Mouse (Mus musculus): Measurements from ENCODE around the gene Mn1. TPM values are rescaled to one million over a fixed set of nuclear protein-coding genes. Genes with fewer than 3 reads are reported as not detected.
A peak's percentile ranks its signal among the peaks of the same experiment; 100 is the strongest.

The Mn1 gene
- 1.00 and 1.4 TPM in 2 replicates for polyA plus RNA-seq (2015; fragmentation: Nextera tagmentation; extraction: Ambion mirVana)

GRCm38 (mm10) chr5:111416591-111417374, at the start of gene Mn1:
Mn1 (plus strand) TSS chr5:111417362.
- WGBS (ENCODE audit: insufficient replicate concordance), result under 1% methylated on average over 77 of the region's 88 CpGs
- Histone ChIP-seq H3K4me3 (ENCODE audit: low read depth, low read length) (peak within 1 kb of the TSS; percentile 62), H3K36me3 (replicated peaks; ENCODE audit: insufficient read depth, low read length) (no peaks in the 10 kb centered on the region; the same call in 1 of the 2 replicates), H3K27me3 (ENCODE audit: insufficient read depth, low read length) (peaks cover 72% of the 10 kb centered on the region), H3K9me3 (ENCODE audit: low read length) (no peaks in the 10 kb centered on the region), H3K27ac (ENCODE audit: low read depth) (no peak within 1 kb of the TSS), H3K9ac (replicated peaks) (peak within 1 kb of the TSS; percentile 61), H3K4me1 (ENCODE audit: insufficient read depth) (peaks cover 9% of the 10 kb centered on the region; the same call in 1 of the 2 replicates), H3K4me2 (ENCODE audit: low read depth, low read length) (peak within 1 kb of the TSS; percentile 90)
- ATAC-seq, result peak; percentile 75
- TF ChIP-seq EP300 (IDR thresholded peaks at IDR 0.05; ENCODE audit: low read depth) (no peak), CTCF (IDR thresholded peaks at IDR 0.05; ENCODE audit: low read depth) (0 out of 2 replicates have a peak, but pooled peaks have one; percentile 4)
- DNase-seq, result peak; percentile 75

- Histone ChIP-seq H3K36me3 (replicated peaks; ENCODE audit: insufficient read depth, low read length) (peaks cover 51% of the 10 kb centered on the region), H3K27me3 (ENCODE audit: insufficient read depth, low read length) (no peaks in the 10 kb centered on the region), H3K27ac (ENCODE audit: low read depth) (no peak overlapping the region), H3K9ac (replicated peaks) (no peak overlapping the region), H3K4me1 (ENCODE audit: insufficient read depth) (no peaks in the 10 kb centered on the region), H3K4me3 (ENCODE audit: low read depth, low read length) (no peak overlapping the region), H3K4me2 (ENCODE audit: low read depth, low read length) (no peak overlapping the region), H3K9me3 (ENCODE audit: low read length) (no peaks in the 10 kb centered on the region)
- 88% methylated on average over 11 of the region's 11 CpGs for WGBS (ENCODE audit: insufficient replicate concordance)
- ATAC-seq (no peak), DNase-seq (no peak)
- TF ChIP-seq EP300 (IDR thresholded peaks at IDR 0.05; ENCODE audit: low read depth), result no peak
Measured at GRCm38 (mm10) chr5:111367937-111368517, 49.1 kb upstream of the Mn1 start.

GRCm38 (mm10) chr5:111368576-111368975, 48.6 kb upstream of the Mn1 start:
- Histone ChIP-seq H3K27me3 (ENCODE audit: insufficient read depth, low read length) (no peaks in the 10 kb centered on the region), H3K9ac (replicated peaks) (no peak overlapping the region), H3K4me2 (ENCODE audit: low read depth, low read length) (no peak overlapping the region), H3K4me1 (ENCODE audit: insufficient read depth) (no peaks in the 10 kb centered on the region), H3K36me3 (replicated peaks; ENCODE audit: insufficient read depth, low read length) (peaks cover 54% of the 10 kb centered on the region), H3K4me3 (ENCODE audit: low read depth, low read length) (no peak overlapping the region), H3K27ac (ENCODE audit: low read depth) (no peak overlapping the region), H3K9me3 (ENCODE audit: low read length) (no peaks in the 10 kb centered on the region)
- WGBS (ENCODE audit: insufficient replicate concordance), result 92% methylated on average over 5 of the region's 5 CpGs
- no peak for DNase-seq
- ATAC-seq, result no peak
- TF ChIP-seq EP300 (IDR thresholded peaks at IDR 0.05; ENCODE audit: low read depth) (no peak), CTCF (IDR thresholded peaks at IDR 0.05; ENCODE audit: low read depth) (no peak)

GRCm38 (mm10) chr5:111375616-111376015, 41.5 kb upstream of the Mn1 start:
- WGBS (ENCODE audit: insufficient replicate concordance), result 84% methylated on average over 4 of the region's 4 CpGs
- peaks cover 76% of the 10 kb centered on the region for H3K36me3 ChIP-seq (replicated peaks; ENCODE audit: insufficient read depth, low read length)
- no peak overlapping the region for H3K4me3 ChIP-seq (ENCODE audit: low read depth, low read length)

GRCm38 (mm10) chr5:111376276-111377020, 40.7 kb upstream of the Mn1 start:
- TF ChIP-seq CTCF (IDR thresholded peaks at IDR 0.05; ENCODE audit: low read depth), result no peak
- TF ChIP-seq EP300 (IDR thresholded peaks at IDR 0.05; ENCODE audit: low read depth), result no peak
- 90% methylated on average over 24 of the region's 24 CpGs for WGBS (ENCODE audit: insufficient replicate concordance)
- Histone ChIP-seq H3K4me3 (ENCODE audit: low read depth, low read length) (no peak overlapping the region), H3K9ac (replicated peaks) (no peak overlapping the region), H3K27me3 (ENCODE audit: insufficient read depth, low read length) (no peaks in the 10 kb centered on the region), H3K27ac (ENCODE audit: low read depth) (no peak overlapping the region), H3K4me2 (ENCODE audit: low read depth, low read length) (no peak overlapping the region), H3K4me1 (ENCODE audit: insufficient read depth) (0 out of 2 replicates have a peak, but pooled peaks cover 4% of the 10 kb centered on the region), H3K36me3 (replicated peaks; ENCODE audit: insufficient read depth, low read length) (peaks cover 75% of the 10 kb centered on the region), H3K9me3 (ENCODE audit: low read length) (no peaks in the 10 kb centered on the region)
- DNase-seq, result no peak
- ATAC-seq, result no peak

More at GRCm38 (mm10) chr5:111375616-111376015, 41.5 kb upstream of the Mn1 start:
- Histone ChIP-seq H3K27ac (ENCODE audit: low read depth) (no peak overlapping the region), H3K27me3 (ENCODE audit: insufficient read depth, low read length) (no peaks in the 10 kb centered on the region), H3K9ac (replicated peaks) (no peak overlapping the region), H3K4me2 (ENCODE audit: low read depth, low read length) (no peak overlapping the region), H3K9me3 (ENCODE audit: low read length) (no peaks in the 10 kb centered on the region), H3K4me1 (ENCODE audit: insufficient read depth) (no peaks in the 10 kb centered on the region)
- ATAC-seq (no peak), DNase-seq (no peak)
- TF ChIP-seq CTCF (IDR thresholded peaks at IDR 0.05; ENCODE audit: low read depth), result no peak
- TF ChIP-seq EP300 (IDR thresholded peaks at IDR 0.05; ENCODE audit: low read depth), result no peak

Measured in liver, postnatal 0 days (tissue).